Mouse (Mus musculus) forebrain, embryonic 11.5 days (tissue): ENCODE data around the gene Baat. TPM values are rescaled to one million over a fixed set of nuclear protein-coding genes. Genes with fewer than 3 reads are reported as not detected.
"Not testable (repeated sequence)": the region's sequence is repeated elsewhere in the genome, so short reads cannot be mapped to it uniquely, and the experiment has no call there.

Experiments
- ATAC-seq: fragments of 200-750 bp; cut with Nextera tagmentation; replicated peaks from 2 replicates; pipeline ENCODE4 v1.8.0; 2017; ENCODE audit warnings: moderate TSS enrichment; ENCODE audit not compliant: low FRiP score
- DNase-seq: peaks from one replicate; pipeline ENCODE4 v3.0.0-alpha.2; 2017; ENCODE audit warnings: low spot score
- H3K27ac ChIP-seq: fragments of 300-500 bp; sonication (generic); 2 replicates; pipeline ENCODE4 v1.5.1; 2014; ENCODE audit warnings: low read depth, low read length
- H3K27me3 ChIP-seq: fragments of 300-500 bp; sonication (generic); 2 replicates; pipeline ENCODE4 v1.6.1; 2014; ENCODE audit warnings: mild to moderate bottlenecking, low read length, mixed read lengths; ENCODE audit not compliant: control insufficient read depth, insufficient read depth
- H3K36me3 ChIP-seq: fragments of 300-500 bp; sonication (generic); 2 replicates; pipeline ENCODE4 v1.6.1; 2014; ENCODE audit warnings: mild to moderate bottlenecking, low read length, moderate library complexity, mixed read lengths; ENCODE audit not compliant: control insufficient read depth, insufficient read depth
- H3K4me1 ChIP-seq: fragments of 300-500 bp; sonication (generic); replicated peaks from 2 replicates; pipeline ENCODE4 v1.6.1; 2014; ENCODE audit warnings: low read length, mixed read lengths; ENCODE audit not compliant: control insufficient read depth, insufficient read depth
- H3K4me2 ChIP-seq: fragments of 300-500 bp; sonication (generic); 2 replicates; pipeline ENCODE4 v1.6.1; 2014; ENCODE audit warnings: low read depth, mild to moderate bottlenecking, low read length, moderate library complexity, mixed read lengths; ENCODE audit not compliant: severe bottlenecking
- H3K4me3 ChIP-seq: fragments of 300-500 bp; sonication (generic); 2 replicates; pipeline ENCODE4 v1.5.1; 2014; ENCODE audit warnings: low read depth, low read length
- H3K9ac ChIP-seq: fragments of 300-500 bp; sonication (generic); 2 replicates; pipeline ENCODE4 v1.6.1; 2014; ENCODE audit warnings: low read length
- H3K9me3 ChIP-seq: fragments of 300-500 bp; sonication (generic); 2 replicates; pipeline ENCODE4 v1.6.1; 2016; ENCODE audit warnings: low read length, mixed read lengths; ENCODE audit not compliant: control insufficient read depth
- WGBS: fragments of 180-500 bp; shearing (Covaris S2); extraction: QIAGEN DNeasy Blood & Tissue Kit; methylation state at CpG from one replicate; pipeline ENCODE4 v1.1.7; 2014; 5-methylcytosine and 5-hydroxymethylcytosine counted together
- polyA plus RNA-seq: library from polyadenylated mRNA; unstranded; fragments of >200 nt; fragmentation: Nextera tagmentation; extraction: Ambion mirVana; gene quantifications from 2 replicates; pipeline ENCODE4 v1.2.1, GENCODE M21; 2014

Gene Baat
- polyA plus RNA-seq, 1 experiment from 2014 or later, result 0.35 TPM

DNA sequence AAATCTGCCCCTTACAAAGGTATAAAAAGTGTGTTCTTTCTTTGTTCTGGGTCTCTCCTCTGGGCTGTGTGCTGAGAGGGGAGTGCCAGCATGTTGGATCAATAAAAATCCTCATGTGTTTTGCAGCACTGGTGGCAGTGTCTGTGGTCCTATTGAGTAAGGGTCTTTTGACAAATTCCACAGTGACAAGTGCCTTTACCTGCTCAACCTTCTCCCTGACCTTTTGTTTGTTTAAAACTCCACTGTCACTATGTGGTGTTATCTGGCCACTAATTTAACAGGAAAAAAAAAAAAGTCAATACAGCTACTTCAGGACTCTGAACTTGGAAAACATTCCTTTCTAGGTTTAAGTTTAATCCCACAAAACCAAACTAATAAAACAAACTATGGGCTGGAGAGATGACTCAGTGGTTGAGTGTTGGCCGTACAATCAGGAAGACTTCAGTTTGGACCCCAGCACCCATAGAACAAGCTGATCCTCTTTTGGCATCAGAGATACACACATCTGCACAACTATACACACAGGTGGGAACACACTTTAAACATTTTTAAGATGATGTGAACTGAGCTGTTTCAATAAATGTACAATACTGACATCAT lies 4.0 kb upstream of the Baat start:
- whole genome bisulfite sequencing, result 96% methylated on average over 1 of the region's 1 CpGs
- not testable (repeated sequence) for DNase-seq

DNA sequence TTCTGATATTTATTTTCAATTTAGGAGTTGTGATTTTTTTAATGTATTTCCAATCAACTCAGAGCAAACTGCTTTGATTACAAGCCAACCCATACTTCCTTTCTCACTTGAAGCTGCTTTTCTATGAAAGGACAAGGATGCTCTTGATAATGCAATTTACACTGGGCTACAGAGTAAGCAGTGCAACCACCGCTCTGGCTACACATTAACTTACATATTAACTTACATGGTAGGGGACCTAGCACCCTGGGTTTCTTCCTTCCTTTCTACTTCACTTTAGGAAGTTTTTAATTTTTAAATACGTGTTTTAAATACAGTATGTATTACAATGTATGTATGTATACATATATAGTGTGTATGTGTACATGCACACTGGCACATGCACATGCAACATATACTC lies 2.8 kb upstream of the Baat start:
- H3K9me3 ChIP-seq, result no peaks in the 10 kb centered on the region
- H3K4me1 ChIP-seq, result no peaks in the 10 kb centered on the region
- no peak overlapping the region for H3K4me2 ChIP-seq
- ATAC-seq, result no peak
- no peaks in the 10 kb centered on the region; the same call in 1 of the 2 replicates for H3K36me3 ChIP-seq
- H3K27ac ChIP-seq, result no peak overlapping the region
- no peaks in the 10 kb centered on the region for H3K27me3 ChIP-seq
- no peak overlapping the region for H3K4me3 ChIP-seq
- no peak overlapping the region for H3K9ac ChIP-seq
- no peak for DNase-seq
- WGBS, result 90% methylated on average over 2 of the region's 2 CpGs

More for the DNA sequence above, 4.0 kb upstream of the Baat start:
- H3K4me1 ChIP-seq, H3K9ac ChIP-seq, H3K4me3 ChIP-seq, H3K36me3 ChIP-seq, H3K9me3 ChIP-seq, ATAC-seq, H3K27me3 ChIP-seq, H3K4me2 ChIP-seq, H3K27ac ChIP-seq: not testable (repeated sequence)

DNA sequence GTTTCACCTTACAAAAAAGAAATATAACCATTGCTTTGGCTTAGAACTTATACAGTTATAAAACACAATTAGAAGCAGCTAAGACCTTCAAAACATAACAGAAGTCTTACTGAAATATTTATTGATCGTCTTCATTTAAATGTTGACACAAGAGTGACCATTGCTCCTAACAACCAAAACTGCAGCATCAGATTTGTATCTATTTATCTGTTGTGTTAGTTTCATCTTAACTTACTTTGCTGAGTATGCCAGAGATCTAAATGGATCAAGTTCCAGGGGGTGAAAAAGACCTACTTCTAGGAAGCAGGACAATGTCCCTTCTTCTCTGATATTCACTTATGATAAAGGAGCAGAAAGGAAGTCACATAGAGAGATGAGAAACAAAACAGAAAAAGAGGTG lies 2.8 kb downstream of the Baat start:
- WGBS, result 90% methylated on average over 1 of the region's 1 CpGs
- no peak overlapping the region for H3K4me3 ChIP-seq
- no peak for ATAC-seq
- H3K36me3 ChIP-seq, result no peaks in the 10 kb centered on the region
- H3K27ac ChIP-seq, result no peak overlapping the region
- no peaks in the 10 kb centered on the region for H3K9me3 ChIP-seq
- no peaks in the 10 kb centered on the region for H3K4me1 ChIP-seq
- no peaks in the 10 kb centered on the region for H3K27me3 ChIP-seq
- DNase-seq, result no peak
- no peak overlapping the region for H3K9ac ChIP-seq
- no peak overlapping the region for H3K4me2 ChIP-seq

DNA sequence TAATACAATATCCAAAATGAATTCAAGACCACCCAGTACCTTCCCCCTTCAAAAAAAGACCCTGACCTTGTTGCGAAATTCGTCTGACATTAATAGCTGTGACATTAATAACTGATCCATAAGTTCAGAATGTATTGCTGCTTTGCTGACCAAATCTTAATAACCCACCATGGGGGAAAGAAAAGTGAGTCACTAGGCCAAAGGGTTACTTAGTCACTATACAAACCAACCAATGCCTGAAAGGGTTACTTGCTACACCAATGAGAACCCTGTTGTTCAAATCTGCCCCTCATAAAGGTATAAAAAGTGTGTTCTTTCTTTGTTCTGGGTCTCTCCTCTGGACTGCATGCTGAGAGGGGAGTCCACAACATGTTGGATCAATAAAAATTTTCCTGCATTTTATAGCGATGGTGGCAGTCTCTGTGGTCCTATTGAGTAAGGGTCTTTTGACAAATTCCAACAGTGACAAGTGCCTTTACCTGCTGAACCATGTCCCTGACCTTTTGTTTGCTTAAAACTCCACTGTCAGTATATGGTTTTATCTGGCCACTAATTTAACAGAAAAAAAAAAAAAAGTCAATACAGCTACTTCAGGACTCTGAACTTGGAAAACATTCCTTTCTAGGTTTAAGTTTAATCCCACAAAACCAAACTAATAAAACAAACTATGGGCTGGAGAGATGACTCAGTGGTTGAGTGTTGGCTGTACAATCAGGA lies 20.3 kb downstream of the Baat start:
- H3K9ac ChIP-seq, H3K4me3 ChIP-seq, DNase-seq, H3K27ac ChIP-seq, H3K9me3 ChIP-seq, H3K4me1 ChIP-seq, ATAC-seq, H3K36me3 ChIP-seq, H3K4me2 ChIP-seq, H3K27me3 ChIP-seq: not testable (repeated sequence)
- 80% methylated on average over 3 of the region's 3 CpGs for WGBS

- Histone ChIP-seq H3K9me3 (no peaks in the 10 kb centered on the region), H3K27ac (no peak overlapping the region), H3K36me3 (no peaks in the 10 kb centered on the region), H3K9ac (no peak overlapping the region), H3K27me3 (no peaks in the 10 kb centered on the region), H3K4me1 (no peaks in the 10 kb centered on the region), H3K4me3 (no peak overlapping the region), H3K4me2 (no peak overlapping the region)
- ATAC-seq (no peak), DNase-seq (no peak)
Measured at GRCm38 (mm10) chr4:49485442-49485841, 20.9 kb downstream of the Baat start.

DNA sequence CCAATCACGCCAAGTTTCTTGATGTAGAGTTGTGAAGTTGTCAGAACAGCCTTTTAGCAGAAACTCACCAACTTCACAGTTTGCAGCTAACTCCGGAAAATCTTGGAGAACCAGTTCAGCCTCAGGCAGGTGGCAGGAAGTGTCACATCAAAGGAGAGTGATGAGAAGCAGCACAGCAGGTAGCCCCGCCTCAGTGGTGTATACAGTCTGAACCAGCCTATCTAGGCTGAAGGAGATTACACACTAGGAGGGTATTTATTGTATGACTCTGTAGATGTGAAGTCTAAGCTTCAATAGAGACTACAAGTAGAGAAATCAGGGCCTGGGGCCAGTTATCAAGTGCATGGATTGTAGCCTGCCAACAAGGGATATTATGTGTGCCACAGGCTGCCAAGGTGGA lies 25.5 kb downstream of the Baat start:
- no peaks in the 10 kb centered on the region; the same call in 1 of the 2 replicates for H3K4me1 ChIP-seq
- H3K27me3 ChIP-seq, result no peaks in the 10 kb centered on the region
- H3K9ac ChIP-seq, result no peak overlapping the region
- H3K9me3 ChIP-seq, result no peaks in the 10 kb centered on the region
- H3K27ac ChIP-seq, result no peak overlapping the region
- ATAC-seq (no peak), DNase-seq (no peak)
- H3K4me3 ChIP-seq, result no peak overlapping the region
- H3K36me3 ChIP-seq, result no peaks in the 10 kb centered on the region
- no peak overlapping the region for H3K4me2 ChIP-seq
- WGBS, result 66% methylated on average over 3 of the region's 3 CpGs

- no peak overlapping the region for H3K27ac ChIP-seq
- H3K4me1 ChIP-seq, result no peaks in the 10 kb centered on the region; the same call in 1 of the 2 replicates
- no peaks in the 10 kb centered on the region for H3K9me3 ChIP-seq
- no peaks in the 10 kb centered on the region for H3K27me3 ChIP-seq
- H3K4me3 ChIP-seq, result no peak overlapping the region
- no peak overlapping the region for H3K4me2 ChIP-seq
- WGBS, result 28% methylated on average over 21 of the region's 21 CpGs
- H3K36me3 ChIP-seq, result no peaks in the 10 kb centered on the region
- no peak for DNase-seq
- H3K9ac ChIP-seq, result no peak overlapping the region
- ATAC-seq, result no peak; the same call in 1 of the 2 replicates
Measured at GRCm38 (mm10) chr4:49480104-49480760, 26.1 kb downstream of the Baat start.

DNA sequence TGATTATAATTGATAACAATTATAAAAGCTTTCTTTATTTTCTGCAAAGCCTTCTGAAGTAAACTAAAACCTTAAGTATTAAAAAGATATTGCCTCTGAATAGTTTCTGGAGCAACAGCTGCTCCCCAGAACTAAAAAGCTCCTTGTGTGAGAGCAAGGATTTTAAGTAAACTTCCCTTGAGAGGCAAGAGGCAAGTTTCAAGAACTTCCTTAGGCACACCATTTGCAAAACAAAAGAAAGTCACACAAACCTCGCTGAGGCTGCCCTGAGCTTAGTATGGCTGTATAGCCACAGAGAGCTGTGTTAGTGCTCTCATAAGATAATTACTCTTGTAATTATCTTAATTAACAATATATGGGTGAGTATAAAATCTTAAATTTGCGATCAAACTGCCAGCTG lies 27.3 kb downstream of the Baat start:
- 14% methylated on average over 2 of the region's 2 CpGs for WGBS
- not testable (repeated sequence) for H3K4me1 ChIP-seq

More for the DNA sequence above, 27.3 kb downstream of the Baat start:
- H3K4me3 ChIP-seq, H3K9me3 ChIP-seq, DNase-seq, H3K9ac ChIP-seq, H3K27ac ChIP-seq, H3K27me3 ChIP-seq, ATAC-seq, H3K36me3 ChIP-seq, H3K4me2 ChIP-seq: not testable (repeated sequence)
